Mouse (Mus musculus) gastrocnemius, postnatal 25 days (tissue): ENCODE measurements around the gene Miga2. TPM values are rescaled to one million over a fixed set of nuclear protein-coding genes. Genes with fewer than 3 reads are reported as not detected.
A peak's percentile ranks its signal among the peaks of the same experiment; 100 is the strongest.

Experiments used
- DNase-seq: peaks from one replicate; pipeline ENCODE4 v3.0.0; 2022
- long read RNA-seq, 2 experiments: library from polyadenylated mRNA; stranded (forward); transcript quantifications; one replicate each; pipeline ENCODE4 v2.0.0; 2021
- total RNA-seq, 2 experiments: library from RNA; stranded (reverse); gene quantifications; 1 replicate in 1 of 2; 2 replicates in 1 of 2; pipeline ENCODE4 v1.2.3; 2021

The Miga2 gene
- total RNA-seq = 10 to 100 TPM; 22.8 to 23.8 TPM
- long read RNA-seq, experiment 1, partial matches to known transcripts = 1 of 13 reads
- long read RNA-seq, experiment 1, other reads (novel, unspliced or antisense) = 12 of 13 reads
- long read RNA-seq, experiment 2, transcript Miga2-201 (16 exons, 3,381 nt) = major isoform, 5 of 15 reads
- long read RNA-seq, experiment 2, partial matches to known transcripts = 2 of 15 reads
- long read RNA-seq, experiment 2, other reads (novel, unspliced or antisense) = 6 of 15 reads

GRCm38 (mm10) chr2:30363773-30364650 lies at the start of gene Miga2:
Gene Miga2 (plus strand): TSS chr2:30364233.
- peak; percentile 99 for DNase-seq

- no peak for DNase-seq
These were observed 47.9 kb upstream of the Miga2 start for GRCm38 (mm10) chr2:30316136-30316535.

- no peak for DNase-seq
These were observed 47.1 kb upstream of the Miga2 start for GRCm38 (mm10) chr2:30316955-30317354.

- no peak for DNase-seq
These were observed 44.8 kb upstream of the Miga2 start for GRCm38 (mm10) chr2:30319260-30319659.

DNA sequence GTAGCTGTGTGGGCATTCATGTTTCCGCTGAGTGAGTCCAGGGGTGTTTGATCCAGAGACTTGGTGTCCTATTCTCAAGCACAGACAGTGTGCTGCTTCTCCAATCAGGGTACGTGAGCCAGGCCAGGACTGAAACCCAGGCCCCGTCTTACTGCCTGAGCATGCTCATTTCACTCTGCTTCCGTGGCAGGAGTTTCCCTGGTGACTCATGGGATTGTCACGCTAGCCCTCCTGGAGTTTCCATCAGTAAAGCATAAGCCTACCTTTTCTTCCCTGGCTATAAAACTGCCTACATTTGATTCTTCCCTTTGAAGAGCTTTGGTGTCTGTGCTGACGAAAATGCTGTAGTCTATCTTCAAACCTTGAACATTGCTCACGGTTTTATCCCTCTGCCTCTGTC lies 40.9 kb upstream of the Miga2 start:
- no peak for DNase-seq

GRCm38 (mm10) chr2:30325296-30325695 lies 38.7 kb upstream of the Miga2 start:
- no peak for DNase-seq

DNA sequence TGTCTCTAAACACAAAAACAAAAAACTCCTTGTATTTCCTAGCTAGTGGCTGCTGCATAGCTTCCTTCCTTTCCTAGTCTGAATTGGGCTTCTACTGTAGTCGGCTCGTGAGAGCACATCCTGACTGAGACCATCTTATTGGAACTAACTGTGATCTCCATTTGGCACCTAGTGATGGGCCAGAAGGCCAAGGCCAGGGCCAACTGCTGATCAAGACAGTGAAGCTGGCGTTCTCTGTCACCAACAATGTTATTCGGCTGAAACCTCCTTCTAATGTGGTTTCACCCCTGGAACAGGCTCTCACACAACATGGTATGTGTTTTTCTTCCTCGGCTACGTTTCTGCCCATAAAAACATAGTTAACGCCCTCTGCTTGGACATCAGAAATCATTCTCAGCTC lies 36.8 kb upstream of the Miga2 start:
- DNase-seq = no peak

GRCm38 (mm10) chr2:30328791-30329190 lies 35.2 kb upstream of the Miga2 start:
- no peak for DNase-seq

- no peak for DNase-seq
These were observed 28.7 kb upstream of the Miga2 start for GRCm38 (mm10) chr2:30335324-30335723.

- DNase-seq = no peak
These were observed 27.7 kb upstream of the Miga2 start for GRCm38 (mm10) chr2:30336174-30336915.

DNA sequence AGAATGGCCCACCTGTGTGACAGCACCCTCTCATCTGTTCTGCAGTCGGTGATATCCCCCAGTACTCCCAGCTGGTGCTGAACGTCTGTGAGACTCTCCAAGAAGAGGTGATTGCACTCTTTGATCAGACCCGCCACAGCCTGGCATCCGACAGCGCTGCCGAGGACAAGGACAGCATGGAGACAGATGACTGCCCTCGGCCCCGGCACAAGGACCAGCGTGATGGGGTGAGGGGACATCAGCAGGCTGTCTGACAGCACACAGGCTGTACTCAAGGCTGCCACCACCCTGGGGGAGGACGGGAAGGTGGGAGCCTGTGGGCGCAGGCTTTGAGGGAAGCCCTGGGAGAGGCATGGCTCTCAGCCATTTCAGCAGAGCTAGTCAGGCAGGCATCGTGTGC lies 26.9 kb upstream of the Miga2 start:
- DNase-seq = no peak

- no peak for DNase-seq
These were observed 22.0 kb upstream of the Miga2 start for GRCm38 (mm10) chr2:30342061-30342460.

- DNase-seq = no peak
These were observed 21.5 kb upstream of the Miga2 start for GRCm38 (mm10) chr2:30342544-30342943.

GRCm38 (mm10) chr2:30343601-30344137 lies 20.4 kb upstream of the Miga2 start:
- no peak for DNase-seq

- DNase-seq = no peak
These were observed 17.9 kb upstream of the Miga2 start for GRCm38 (mm10) chr2:30345971-30346676.

DNA sequence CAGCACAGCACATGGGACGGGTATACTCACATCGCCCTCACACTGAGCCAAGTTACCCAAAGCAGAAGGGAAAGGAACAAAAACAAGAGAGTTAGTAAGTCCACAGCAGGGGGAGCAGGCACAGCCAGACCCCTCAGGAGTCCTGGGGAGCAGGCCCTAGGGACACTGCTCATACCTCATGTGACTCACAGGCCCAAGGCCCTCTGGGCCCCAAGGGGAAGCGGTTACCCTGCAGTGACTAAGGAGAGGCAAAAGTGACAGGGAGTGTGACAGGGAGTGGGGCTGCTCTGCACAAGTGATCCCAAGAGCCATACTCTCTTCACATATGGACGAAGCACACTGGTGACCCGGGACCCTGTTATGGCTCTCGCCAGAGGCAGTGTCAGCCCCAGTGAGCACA lies 14.8 kb upstream of the Miga2 start:
- DNase-seq = no peak

DNA sequence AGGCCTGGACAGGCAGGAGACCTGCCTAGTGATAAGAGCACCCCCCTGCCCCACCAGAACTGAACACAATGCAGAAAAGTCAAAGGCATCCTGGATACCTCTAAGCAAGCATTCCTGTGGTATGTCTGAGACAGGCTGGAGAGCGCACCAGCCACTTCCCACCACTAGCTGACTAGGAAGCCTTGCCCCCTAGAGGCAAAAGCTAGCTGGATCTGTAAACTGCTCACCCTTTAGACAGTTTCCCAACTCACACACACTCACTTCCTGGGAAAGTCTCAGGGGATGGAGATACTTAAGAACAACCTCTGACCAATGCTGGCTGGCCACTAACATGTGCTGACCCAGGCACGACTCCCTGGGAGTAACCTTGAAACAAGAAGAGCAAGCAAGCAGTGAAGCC lies 12.9 kb upstream of the Miga2 start:
- DNase-seq = no peak

DNA sequence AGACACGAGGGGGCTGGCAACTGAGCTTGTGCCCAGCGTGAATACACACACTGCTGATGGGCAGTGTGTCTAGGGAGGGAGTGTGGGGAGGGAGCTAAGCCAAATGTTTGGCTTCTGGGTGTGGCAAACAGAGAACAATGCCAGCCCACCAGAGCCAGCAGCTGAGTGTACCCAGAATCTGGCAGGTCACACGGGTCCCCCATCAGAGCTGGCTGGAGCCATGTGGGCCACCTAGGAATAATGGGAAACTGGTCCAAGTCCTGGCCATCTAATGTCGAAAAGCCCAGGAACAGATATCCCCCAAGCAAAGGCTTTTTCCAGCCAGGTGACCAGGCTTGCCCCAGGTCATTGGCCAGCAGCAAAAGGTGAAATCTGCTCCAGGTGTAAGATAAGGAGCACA lies 8.2 kb upstream of the Miga2 start:
- no peak for DNase-seq

GRCm38 (mm10) chr2:30356266-30356665 lies 7.8 kb upstream of the Miga2 start:
- DNase-seq = no peak

DNA sequence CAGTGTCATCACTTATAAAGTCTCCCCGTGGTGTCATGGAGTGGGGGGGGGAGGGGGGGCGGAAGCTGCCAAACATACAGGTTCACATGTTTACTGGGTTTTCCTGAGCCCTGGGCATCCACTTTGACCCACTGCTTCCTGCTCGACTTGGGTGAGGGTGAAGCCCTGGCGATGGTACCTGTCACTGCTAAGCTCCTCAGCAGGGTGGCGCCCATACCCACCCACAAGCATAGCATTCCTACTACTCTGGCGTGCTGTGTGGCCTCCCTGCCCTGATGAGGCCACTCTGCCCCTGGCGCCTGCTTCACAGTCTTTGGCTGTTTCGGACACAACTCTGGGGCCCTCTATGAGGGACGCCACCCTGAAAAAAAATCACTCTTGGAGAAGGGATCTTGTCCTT lies 7.1 kb upstream of the Miga2 start:
- DNase-seq = no peak

DNA sequence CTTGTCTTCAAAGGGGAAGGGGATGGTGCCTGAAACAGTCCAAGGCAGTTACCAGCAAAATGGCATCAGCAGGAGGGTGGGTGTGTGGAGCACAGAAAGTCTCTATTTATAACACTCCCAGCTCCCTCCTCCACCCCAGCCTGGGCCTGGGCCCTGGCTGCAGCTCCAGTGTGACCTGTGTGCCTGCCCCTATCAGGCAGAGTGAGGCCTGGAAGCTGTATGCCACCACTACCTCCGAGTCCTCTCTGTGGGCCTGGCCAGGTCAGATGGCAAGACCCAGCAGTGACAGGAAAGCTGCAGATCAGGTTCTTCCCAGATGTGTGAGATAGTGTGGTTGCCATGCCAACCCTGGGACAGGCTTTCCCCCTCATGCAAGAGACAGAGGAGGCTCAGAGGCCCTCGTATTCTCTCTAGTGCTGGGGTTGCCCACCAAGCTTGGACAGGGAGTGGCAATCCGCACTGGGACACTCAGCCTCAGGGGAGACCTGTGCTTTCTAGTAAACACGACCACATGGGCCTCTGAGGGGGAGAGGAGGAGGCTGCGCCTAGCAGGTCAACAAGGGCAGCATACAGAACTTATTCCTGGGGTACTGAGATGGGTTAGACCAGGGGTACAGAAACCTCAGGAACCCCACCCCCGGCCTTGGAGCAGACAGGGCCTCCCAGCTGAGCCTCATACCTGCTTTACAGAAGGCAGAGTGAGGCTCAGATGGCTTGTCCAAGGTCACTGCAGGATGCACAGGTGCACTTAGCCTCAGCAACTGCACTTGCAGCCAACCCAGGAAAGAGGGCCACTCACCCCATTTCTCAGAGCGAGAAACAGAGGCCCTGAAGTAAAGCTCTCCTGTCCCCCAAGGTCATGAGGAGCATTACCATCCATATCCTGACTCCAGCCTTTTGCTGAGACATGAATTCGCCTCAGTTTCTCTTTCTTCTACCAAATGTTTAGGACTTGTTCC lies 6.2 kb upstream of the Miga2 start:
- no peak for DNase-seq
